Mouse (Mus musculus) cerebellum, adult 2 months (tissue): Measurements from ENCODE around the gene Uvrag. TPM values are rescaled to one million over a fixed set of nuclear protein-coding genes. Genes with fewer than 3 reads are reported as not detected.

Source experiments
- DNase-seq, 2 experiments: peaks; one replicate each; pipeline ENCODE4 v3.0.0; 2021
- H3K27ac ChIP-seq: fragments of 200-500 bp; 2 replicates; pipeline ENCODE4 v1.5.1; 2012; ENCODE audit warnings: low read length, control low read depth, inconsistent platforms; ENCODE audit not compliant: insufficient read depth
- H3K27me3 ChIP-seq: fragments of 200-500 bp; 2 replicates; pipeline ENCODE4 v1.6.1; 2012; ENCODE audit warnings: inconsistent platforms, mild to moderate bottlenecking, low read length, moderate library complexity; ENCODE audit not compliant: control insufficient read depth, insufficient read depth
- H3K4me1 ChIP-seq: fragments of 200-500 bp; 2 replicates; pipeline ENCODE4 v1.6.1; 2011; ENCODE audit warnings: low read length; ENCODE audit not compliant: control insufficient read depth, insufficient read depth
- H3K4me3 ChIP-seq: fragments of 200-500 bp; replicated peaks from 2 replicates; pipeline ENCODE3; 2011; ENCODE audit warnings: mild to moderate bottlenecking, low read depth, low read length, control low read depth; ENCODE audit not compliant: insufficient read depth
- CTCF ChIP-seq: fragments of 200-500 bp; IDR thresholded peaks from 2 replicates; pipeline ENCODE4 v1.5.1; 2011; ENCODE audit warnings: low read depth, mild to moderate bottlenecking, control low read depth, low read length, moderate library complexity, borderline replicate concordance; ENCODE audit not compliant: insufficient read depth
- POLR2A ChIP-seq: fragments of 200-500 bp; IDR thresholded peaks from 2 replicates; pipeline ENCODE4 v1.6.1; 2011; ENCODE audit warnings: low read length, control low read depth, borderline replicate concordance; ENCODE audit not compliant: insufficient read depth
- WGBS: fragments of 180-500 bp; shearing (Covaris S2); methylation state at CpG from one replicate; pipeline ENCODE4 v1.1.7; 2018; 5-methylcytosine and 5-hydroxymethylcytosine counted together
- polyA plus RNA-seq: library from polyadenylated mRNA; depleted of rRNA; stranded (reverse); fragments of >200 nt; gene quantifications from 2 replicates; pipeline ENCODE4 v1.2.3, GENCODE M21; 2012

Uvrag gene
- polyA plus RNA-seq, 1 experiment = 19.2 TPM

GRCm38 (mm10) chr7:98924380-98924869 lies 216.5 kb downstream of the Uvrag start:
- H3K27me3 ChIP-seq = no peaks in the 10 kb centered on the region
- TF ChIP-seq CTCF (no peak), POLR2A (no peak)
- H3K4me3 ChIP-seq = no peak overlapping the region
- H3K4me1 ChIP-seq = peaks cover 3% of the 10 kb centered on the region; the same call in 1 of the 2 replicates
- 67% methylated on average over 18 of the region's 18 CpGs for WGBS
- DNase-seq = no peak
- no peak overlapping the region for H3K27ac ChIP-seq

GRCm38 (mm10) chr7:98922984-98923383 lies 218.0 kb downstream of the Uvrag start:
- TF ChIP-seq POLR2A (no peak), CTCF (no peak)
- WGBS = 88% methylated on average over 5 of the region's 5 CpGs
- H3K27me3 ChIP-seq = no peaks in the 10 kb centered on the region

DNA sequence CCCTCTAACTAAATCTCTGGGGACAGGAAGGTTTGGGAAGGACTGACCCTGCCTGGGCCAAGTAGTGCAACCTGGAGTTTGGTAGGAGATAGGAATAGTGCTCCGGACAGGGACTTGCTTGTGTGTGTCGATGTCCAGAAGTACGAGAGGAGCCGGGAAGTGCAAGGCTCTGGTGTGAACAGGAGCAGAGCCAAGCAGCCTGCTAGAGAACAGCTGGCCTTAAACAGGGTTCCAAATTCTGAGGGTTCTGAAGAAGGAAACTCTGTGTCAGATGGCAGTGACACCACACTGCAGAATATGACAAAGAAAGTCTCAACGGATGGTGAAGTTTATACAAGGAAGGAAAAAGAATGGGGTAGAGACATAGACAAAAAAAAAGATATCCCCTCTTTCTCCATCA lies 223.5 kb downstream of the Uvrag start:
- TF ChIP-seq POLR2A = no peak
- no peak for TF ChIP-seq CTCF
- H3K27ac ChIP-seq = no peak overlapping the region
- WGBS = 19% methylated on average over 5 of the region's 5 CpGs

More at GRCm38 (mm10) chr7:98922984-98923383, 218.0 kb downstream of the Uvrag start:
- DNase-seq = no peak
- peaks cover 5% of the 10 kb centered on the region for H3K4me1 ChIP-seq
- no peak overlapping the region for H3K4me3 ChIP-seq
- no peak overlapping the region for H3K27ac ChIP-seq

GRCm38 (mm10) chr7:98916581-98916980 lies 224.4 kb downstream of the Uvrag start:
- TF ChIP-seq POLR2A = no peak
- no peak for TF ChIP-seq CTCF
- peaks cover 2% of the 10 kb centered on the region; the same call in 1 of the 2 replicates for H3K4me1 ChIP-seq
- DNase-seq = no peak
- H3K4me3 ChIP-seq = no peak overlapping the region
- H3K27me3 ChIP-seq = no peaks in the 10 kb centered on the region
- 93% methylated on average over 6 of the region's 6 CpGs for WGBS
- H3K27ac ChIP-seq = no peak overlapping the region

More for the DNA sequence above, 223.5 kb downstream of the Uvrag start:
- Histone ChIP-seq H3K4me3 (no peak overlapping the region), H3K4me1 (peaks cover 2% of the 10 kb centered on the region; the same call in 1 of the 2 replicates), H3K27me3 (no peaks in the 10 kb centered on the region)
- DNase-seq = no peak

DNA sequence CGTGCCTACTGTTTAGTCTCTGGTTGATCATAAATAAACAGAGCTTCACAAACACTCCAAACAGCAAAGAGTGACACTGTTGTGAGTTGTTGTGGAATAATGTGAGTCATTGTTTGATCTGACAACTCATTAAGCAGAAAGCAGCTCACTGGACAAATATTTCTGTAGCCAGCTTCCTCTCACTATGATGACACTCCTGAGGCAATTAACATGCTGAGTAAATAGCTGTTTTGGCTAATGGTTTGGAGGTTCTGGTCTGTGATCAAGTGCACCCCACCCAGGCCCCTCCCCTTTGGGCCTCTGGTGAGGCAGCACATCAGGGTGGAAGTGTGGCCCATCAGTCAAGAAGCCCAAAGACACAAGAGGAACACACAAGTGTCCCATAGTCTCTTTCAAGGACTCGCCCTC lies 228.0 kb downstream of the Uvrag start:
- 86% methylated on average over 2 of the region's 2 CpGs for WGBS
- Histone ChIP-seq H3K4me3 (no peak overlapping the region), H3K27me3 (no peaks in the 10 kb centered on the region), H3K4me1 (no peaks in the 10 kb centered on the region; the same call in none of the 2 replicates), H3K27ac (no peak overlapping the region)
- DNase-seq = no peak
- TF ChIP-seq CTCF (no peak), POLR2A (no peak)

GRCm38 (mm10) chr7:98911276-98911675 lies 229.7 kb downstream of the Uvrag start:
- H3K4me1 ChIP-seq = peaks cover 2% of the 10 kb centered on the region
- WGBS = 83% methylated on average over 8 of the region's 8 CpGs
- no peak for DNase-seq
- no peaks in the 10 kb centered on the region for H3K27me3 ChIP-seq
- H3K4me3 ChIP-seq = no peak overlapping the region
- H3K27ac ChIP-seq = no peak overlapping the region
- no peak for TF ChIP-seq CTCF
- no peak for TF ChIP-seq POLR2A

- Histone ChIP-seq H3K4me3 (no peak overlapping the region), H3K27ac (no peak overlapping the region), H3K27me3 (no peaks in the 10 kb centered on the region), H3K4me1 (peaks cover 4% of the 10 kb centered on the region)
- WGBS = 83% methylated on average over 11 of the region's 11 CpGs
- TF ChIP-seq POLR2A (no peak), CTCF (no peak)
- DNase-seq = no peak
Measured at GRCm38 (mm10) chr7:98910712-98911111, 230.2 kb downstream of the Uvrag start.

DNA sequence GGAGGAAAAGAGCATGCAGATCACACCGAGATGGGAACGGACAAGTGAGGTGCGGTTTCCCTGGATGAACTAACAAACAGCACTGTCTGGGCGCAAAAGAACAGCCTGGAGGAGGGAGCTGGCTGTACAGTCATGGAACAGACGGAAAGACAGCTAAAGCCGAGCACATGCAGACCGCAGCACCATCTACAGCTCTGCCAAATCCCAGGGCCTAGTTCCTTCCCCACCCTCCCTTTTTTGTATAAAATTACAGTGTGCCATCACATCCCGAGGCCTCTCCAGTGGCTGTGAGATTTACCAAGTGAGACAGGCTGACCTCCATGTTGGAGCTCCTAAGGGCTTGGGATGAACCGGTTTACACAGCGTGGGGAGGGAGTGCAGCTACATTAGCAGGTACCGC lies 230.8 kb downstream of the Uvrag start:
- no peak for TF ChIP-seq POLR2A
- TF ChIP-seq CTCF = no peak
- H3K4me1 ChIP-seq = peaks cover 5% of the 10 kb centered on the region
- no peak overlapping the region for H3K27ac ChIP-seq
- H3K4me3 ChIP-seq = no peak overlapping the region
- no peak for DNase-seq
- no peaks in the 10 kb centered on the region for H3K27me3 ChIP-seq
- WGBS = 77% methylated on average over 11 of the region's 11 CpGs
